Mouse (Mus musculus): ENCODE measurements at regions not wholly inside any gene's neighbourhood (a gene's known extent, or its start where the extent isn't known, plus 50 kb on each side); places are given as distances from the start of the nearest gene placed in this dataset.

GRCm38 (mm10) chr9:12692329-12692728 is 553.3 kb downstream of the Jrkl start:
- peak; percentile 53 for TF ChIP-seq CTCF (IDR thresholded peaks at IDR 0.05; ENCODE audit: low read depth)
- H3K27ac ChIP-seq (ENCODE audit: low read depth, low read length), result no peak overlapping the region
- no peak overlapping the region for H3K9ac ChIP-seq (ENCODE audit: low read depth, low read length)
- no peaks in the 10 kb centered on the region for H3K36me3 ChIP-seq (ENCODE audit: control insufficient read depth, insufficient read depth)
- H3K9me3 ChIP-seq (ENCODE audit: control insufficient read depth), result no peaks in the 10 kb centered on the region
- ATAC-seq, result no peak
- 51% methylated on average over 4 of the region's 4 CpGs for WGBS
- H3K4me1 ChIP-seq (replicated peaks; ENCODE audit: control insufficient read depth, insufficient read depth, low read length), result no peaks in the 10 kb centered on the region
- H3K4me2 ChIP-seq (replicated peaks; ENCODE audit: low read depth), result no peak overlapping the region
- no peaks in the 10 kb centered on the region for H3K27me3 ChIP-seq (replicated peaks; ENCODE audit: control insufficient read depth, insufficient read depth, low read length)
- no peak overlapping the region for H3K4me3 ChIP-seq (ENCODE audit: low read depth, low read length)

GRCm38 (mm10) chr9:12690948-12691279 is 554.7 kb downstream of the Jrkl start:
- no peaks in the 10 kb centered on the region for H3K9me3 ChIP-seq (ENCODE audit: control insufficient read depth)
- ATAC-seq, result no peak
- H3K4me1 ChIP-seq (replicated peaks; ENCODE audit: control insufficient read depth, insufficient read depth, low read length), result no peaks in the 10 kb centered on the region
- no peak overlapping the region for H3K27ac ChIP-seq (ENCODE audit: low read depth, low read length)
- no peak overlapping the region for H3K4me2 ChIP-seq (replicated peaks; ENCODE audit: low read depth)
- TF ChIP-seq CTCF (IDR thresholded peaks at IDR 0.05; ENCODE audit: low read depth), result no peak
- no peaks in the 10 kb centered on the region for H3K36me3 ChIP-seq (ENCODE audit: control insufficient read depth, insufficient read depth)
- H3K4me3 ChIP-seq (ENCODE audit: low read depth, low read length), result no peak overlapping the region
- H3K27me3 ChIP-seq (replicated peaks; ENCODE audit: control insufficient read depth, insufficient read depth, low read length), result no peaks in the 10 kb centered on the region
- no peak overlapping the region for H3K9ac ChIP-seq (ENCODE audit: low read depth, low read length)
- 34% methylated on average over 1 of the region's 1 CpGs for WGBS

DNA sequence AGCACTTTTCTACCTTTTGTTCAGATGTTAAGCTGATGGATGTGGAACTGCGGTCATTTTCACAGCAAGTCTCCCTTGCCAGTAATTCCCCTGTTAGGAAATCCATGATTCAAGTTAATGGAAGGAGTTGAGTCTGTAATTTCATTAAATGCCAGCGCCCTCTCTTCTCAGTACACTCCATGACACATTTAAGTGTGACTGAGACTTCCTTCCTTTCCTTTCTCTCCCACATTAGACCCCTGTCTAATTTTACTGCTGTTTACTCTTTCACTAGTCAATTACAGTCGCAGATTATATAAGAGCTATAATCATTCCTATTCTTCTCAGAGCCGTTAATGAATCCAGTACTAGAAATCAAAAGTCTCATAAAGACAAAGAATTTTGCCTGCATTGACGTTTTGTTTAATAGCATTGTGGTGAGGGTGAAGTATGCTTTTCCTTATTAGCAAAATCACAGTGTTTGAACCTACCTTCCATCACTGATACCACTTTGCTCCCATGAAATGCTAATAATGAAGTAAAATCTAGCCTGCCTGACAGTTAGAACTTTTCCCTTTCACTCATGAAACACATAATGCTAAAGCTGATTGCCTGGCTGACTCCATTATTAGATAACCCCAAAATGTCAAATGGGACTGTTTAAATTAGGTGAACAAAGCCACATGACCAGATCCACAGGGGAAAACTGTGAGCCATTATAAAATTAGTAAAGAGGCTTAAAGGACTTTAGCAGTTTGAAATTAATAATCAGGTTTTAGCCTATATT is 555.3 kb downstream of the Jrkl start:
- H3K36me3 ChIP-seq (ENCODE audit: control insufficient read depth, insufficient read depth), result no peaks in the 10 kb centered on the region

More for the DNA sequence above, 555.3 kb downstream of the Jrkl start:
- no peak for TF ChIP-seq CTCF (IDR thresholded peaks at IDR 0.05; ENCODE audit: low read depth)
- Histone ChIP-seq H3K9ac (ENCODE audit: low read depth, low read length) (no peak overlapping the region), H3K27ac (ENCODE audit: low read depth, low read length) (no peak overlapping the region), H3K4me1 (replicated peaks; ENCODE audit: control insufficient read depth, insufficient read depth, low read length) (no peaks in the 10 kb centered on the region), H3K4me2 (replicated peaks; ENCODE audit: low read depth) (no peak overlapping the region), H3K27me3 (replicated peaks; ENCODE audit: control insufficient read depth, insufficient read depth, low read length) (no peaks in the 10 kb centered on the region), H3K9me3 (ENCODE audit: control insufficient read depth) (no peaks in the 10 kb centered on the region), H3K4me3 (ENCODE audit: low read depth, low read length) (no peak overlapping the region)
- ATAC-seq, result no peak
- WGBS, result 70% methylated on average over 5 of the region's 5 CpGs

Data from intestine, postnatal 0 days (tissue).